Mouse (Mus musculus): Measurements from ENCODE around the gene Gm20929. TPM values are rescaled to one million over a fixed set of nuclear protein-coding genes. Genes with fewer than 3 reads are reported as not detected.

Gm20929 gene
- polyA plus RNA-seq (2012; rRNA removed; ENCODE audit: low replicate concordance) = not detected in 2 replicates

DNA sequence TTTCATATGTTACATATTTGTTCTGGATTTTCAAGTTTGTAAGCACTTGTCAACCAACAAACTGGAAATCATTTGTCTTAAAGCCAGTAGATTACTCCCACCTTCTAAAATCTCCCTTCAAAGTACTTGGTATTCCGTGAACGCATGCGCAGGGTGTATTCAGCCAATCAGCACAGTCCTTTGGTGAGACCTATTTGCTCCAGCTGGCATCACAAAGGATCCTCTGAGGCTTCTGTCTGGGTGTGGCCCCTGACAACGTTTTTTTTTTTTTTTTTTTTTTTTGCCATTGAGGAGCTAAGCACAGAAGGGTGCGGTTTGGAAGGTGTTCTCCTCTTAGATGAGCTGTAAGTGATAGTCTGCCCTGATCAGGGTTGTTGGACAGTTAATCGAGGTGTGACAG is at the start of gene Gm20929:
TSS of gene Gm20929 (plus strand) at position 301 of the 400 bp plus-strand sequence.

